ENCODE assay signal across 9 mouse cellular contexts in genomic region chr11:117056958-117057357, GRCm38 (mm10). TPM values are rescaled to one million over a fixed set of nuclear protein-coding genes. Genes with fewer than 3 reads are reported as not detected.
DNase-seq lines count a peak whose midpoint lies in the region; ATAC-seq and TF ChIP-seq lines count a peak whose summit lies in the region.
"Had no signal": no experiment of that assay in that cellular context is flagged by ENCODE, and none has a peak within 500 bp of the region (broad histone marks: within the 10 kb centered on the region; RNA-seq: fewer than 3 reads in every experiment).

No protein-coding gene starts in this region.

- peaks cover 29% of the 10 kb centered on the region for H3K4me1 ChIP-seq in heart, embryonic 10.5 days
- peaks cover 21% of the 10 kb centered on the region for H3K4me1 ChIP-seq in forebrain, embryonic 14.5 days (ENCODE audit: control insufficient read depth, insufficient read depth, low read length)
- H3K4me1 ChIP-seq in hindbrain, embryonic 16.5 days (ENCODE audit: control insufficient read depth, insufficient read depth, low read depth, low read length): peaks cover 18% of the 10 kb centered on the region
- peaks cover 27% of the 10 kb centered on the region for H3K4me1 ChIP-seq in midbrain, embryonic 13.5 days (replicated peaks)

- peak; percentile 92 for DNase-seq in heart, adult 11 months
- DNase-seq in heart, embryonic 10.5 days (ENCODE audit: low spot score): no peak
- DNase-seq in cerebellum, adult 11 months: peak; percentile 64
- DNase-seq in forebrain, embryonic 14.5 days (ENCODE audit: low spot score): peak; percentile 94
- DNase-seq in left cerebral cortex, adult 2 months (ENCODE audit: extremely low spot score in 1 of 2, low spot score in 2 of 2): peak; percentile 74 to 78
- peak; percentile 35 to 67 for DNase-seq in spleen, postnatal 10 days (ENCODE audit: low spot score in 2 of 2)

- intact Hi-C loops in left cerebral cortex, adult 2 months (cut with DNase I): loop anchor here (1.0 to 5.0 kb wide), 3 partner anchors 139 to 415 kb away; partner anchors contain the start of gene Mgat5b

- ATAC-seq in forebrain, embryonic 14.5 days: peak; percentile 69
- peak; percentile 65 for ATAC-seq in hindbrain, embryonic 16.5 days
- peak; percentile 53 for ATAC-seq in midbrain, embryonic 13.5 days

- H3K4me2 ChIP-seq in forebrain, embryonic 14.5 days (ENCODE audit: low read length): no peak overlapping the region
- H3K4me2 ChIP-seq in hindbrain, embryonic 16.5 days (ENCODE audit: low read length): peak overlapping the region; percentile 26
- H3K4me2 ChIP-seq in midbrain, embryonic 13.5 days (replicated peaks): no peak overlapping the region
- H3K4me2 ChIP-seq: liver, embryonic 15.5 days had no signal

- H3K9ac ChIP-seq in forebrain, embryonic 14.5 days (ENCODE audit: low read length): peak overlapping the region; percentile 32; the same call in 1 of the 2 replicates
- H3K9ac ChIP-seq in hindbrain, embryonic 16.5 days (ENCODE audit: low read depth, low read length): peak overlapping the region; percentile 60
- H3K9ac ChIP-seq in midbrain, embryonic 13.5 days (replicated peaks): peak overlapping the region; percentile 63
- H3K9ac ChIP-seq: liver, embryonic 15.5 days had no signal

- no peaks in the 10 kb centered on the region for H3K36me3 ChIP-seq in heart, embryonic 10.5 days
- H3K36me3 ChIP-seq in forebrain, embryonic 14.5 days (ENCODE audit: control insufficient read depth, insufficient read depth, low read length): no peaks in the 10 kb centered on the region
- H3K36me3 ChIP-seq in hindbrain, embryonic 16.5 days (ENCODE audit: control insufficient read depth, insufficient read depth, low read length): no peaks in the 10 kb centered on the region
- no peaks in the 10 kb centered on the region for H3K36me3 ChIP-seq in midbrain, embryonic 13.5 days
- H3K36me3 ChIP-seq: liver, embryonic 15.5 days had no signal

- peak; percentile 89 for TF ChIP-seq CTCF in left cerebral cortex, adult 2 months (IDR thresholded peaks at IDR 0.05)

- peaks cover 7% of the 10 kb centered on the region; the same call in 1 of the 2 replicates for H3K27me3 ChIP-seq in heart, embryonic 10.5 days (ENCODE audit: insufficient read depth, poor library complexity, severe bottlenecking)
- H3K27me3 ChIP-seq in forebrain, embryonic 14.5 days (replicated peaks; ENCODE audit: control insufficient read depth, insufficient read depth, low read length): no peaks in the 10 kb centered on the region
- H3K27me3 ChIP-seq in hindbrain, embryonic 16.5 days (replicated peaks; ENCODE audit: control insufficient read depth, insufficient read depth, low read length): no peaks in the 10 kb centered on the region
- 0 out of 2 replicates have a peak, but pooled peaks cover 6% of the 10 kb centered on the region for H3K27me3 ChIP-seq in midbrain, embryonic 13.5 days
- H3K27me3 ChIP-seq: liver, embryonic 15.5 days had no signal

- H3K27ac ChIP-seq in heart, embryonic 10.5 days: no peak overlapping the region
- peak overlapping the region; percentile 45; the same call in 1 of the 2 replicates for H3K27ac ChIP-seq in forebrain, embryonic 14.5 days (ENCODE audit: low read depth, low read length)
- H3K27ac ChIP-seq in hindbrain, embryonic 16.5 days (ENCODE audit: low read depth, low read length): peak overlapping the region; percentile 58; the same call in 1 of the 2 replicates
- H3K27ac ChIP-seq in left cerebral cortex, adult 2 months: no peak overlapping the region
- H3K27ac ChIP-seq in midbrain, embryonic 13.5 days: peak overlapping the region; percentile 75
- H3K27ac ChIP-seq: liver, embryonic 15.5 days had no signal

- 10% methylated on average over 9 of the region's 9 CpGs for WGBS in heart, embryonic 10.5 days
- WGBS in forebrain, embryonic 14.5 days: 11% methylated on average over 9 of the region's 9 CpGs
- WGBS in hindbrain, embryonic 16.5 days: 10% methylated on average over 9 of the region's 9 CpGs
- 10% methylated on average over 9 of the region's 9 CpGs for WGBS in midbrain, embryonic 13.5 days

- H3K9me3 ChIP-seq in heart, embryonic 10.5 days: no peaks in the 10 kb centered on the region
- no peaks in the 10 kb centered on the region for H3K9me3 ChIP-seq in forebrain, embryonic 14.5 days (replicated peaks; ENCODE audit: control insufficient read depth, low read length)
- H3K9me3 ChIP-seq in hindbrain, embryonic 16.5 days (ENCODE audit: control insufficient read depth, low read length): no peaks in the 10 kb centered on the region
- 0 out of 2 replicates have a peak, but pooled peaks cover under 1% of the 10 kb centered on the region for H3K9me3 ChIP-seq in midbrain, embryonic 13.5 days
- H3K9me3 ChIP-seq: liver, embryonic 15.5 days had no signal

- H3K4me3 ChIP-seq in heart, embryonic 10.5 days: no peak overlapping the region
- no peak overlapping the region for H3K4me3 ChIP-seq in forebrain, embryonic 14.5 days (ENCODE audit: low read depth, low read length)
- H3K4me3 ChIP-seq in hindbrain, embryonic 16.5 days (ENCODE audit: low read length): no peak overlapping the region
- no peak overlapping the region for H3K4me3 ChIP-seq in left cerebral cortex, adult 2 months
- no peak overlapping the region for H3K4me3 ChIP-seq in midbrain, embryonic 13.5 days (replicated peaks)
- H3K4me3 ChIP-seq: liver, embryonic 15.5 days had no signal

RNA-seq across cellular contexts. Expression of gene Sec14l1, which starts 58.0 kb away (rescaled TPM):
- 46.2 and 56.0 TPM in 2 replicates for polyA plus RNA-seq in heart, embryonic 10.5 days (2016; fragmentation: Nextera tagmentation; extraction: Ambion mirVana)
- polyA plus RNA-seq in forebrain, embryonic 14.5 days (2014; fragmentation: Nextera tagmentation; extraction: Ambion mirVana): 43.6 and 56.3 TPM in 2 replicates
- polyA plus RNA-seq in hindbrain, embryonic 16.5 days (2015; fragmentation: Nextera tagmentation; extraction: Ambion mirVana): 53.9 and 63.4 TPM in 2 replicates
- total RNA-seq in left cerebral cortex, adult 2 months (2021): 100 to 1,000 TPM; 198 to 229 TPM
- 62.4 and 67.0 TPM in 2 replicates for polyA plus RNA-seq in midbrain, embryonic 13.5 days (2015; fragmentation: Nextera tagmentation; extraction: Ambion mirVana)

Comparison
In these comparisons a context has a peak if more than half of its experiments do, and no peak if none do; other contexts are left out.
1. H3K27ac ChIP-seq: peak in forebrain, embryonic 14.5 days (single experiment), hindbrain, embryonic 16.5 days (single experiment) and midbrain, embryonic 13.5 days (single experiment); none in heart, embryonic 10.5 days (single experiment) and left cerebral cortex, adult 2 months (single experiment).
2. Peak in every context shown above with its lines, with median percentiles within 50 percentile points of each other: ATAC-seq and H3K9ac ChIP-seq.